Mouse (Mus musculus) CD4-positive, CD25-positive, alpha-beta regulatory T cell (primary cell): Measurements from ENCODE around the gene Otub1. TPM values are rescaled to one million over a fixed set of nuclear protein-coding genes. Genes with fewer than 3 reads are reported as not detected.

Source experiments
- polyA plus RNA-seq: library from polyadenylated mRNA; unstranded; fragments of 100-300 nt; shearing (Covaris generic); gene quantifications from one replicate; pipeline ENCODE4 v1.2.1, GENCODE M21; 2017

Gene Otub1
- polyA plus RNA-seq = 70.4 TPM

GRCm38 (mm10) chr19:7205753-7206736 is at the start of gene Otub1:
Otub1 (minus strand) TSS chr19:7206316.

GRCm38 (mm10) chr19:7240782-7241690 is 34.9 kb upstream of the Otub1 start, which contains the start of gene Naa40:
Naa40 (minus strand) TSS chr19:7241183.

DNA sequence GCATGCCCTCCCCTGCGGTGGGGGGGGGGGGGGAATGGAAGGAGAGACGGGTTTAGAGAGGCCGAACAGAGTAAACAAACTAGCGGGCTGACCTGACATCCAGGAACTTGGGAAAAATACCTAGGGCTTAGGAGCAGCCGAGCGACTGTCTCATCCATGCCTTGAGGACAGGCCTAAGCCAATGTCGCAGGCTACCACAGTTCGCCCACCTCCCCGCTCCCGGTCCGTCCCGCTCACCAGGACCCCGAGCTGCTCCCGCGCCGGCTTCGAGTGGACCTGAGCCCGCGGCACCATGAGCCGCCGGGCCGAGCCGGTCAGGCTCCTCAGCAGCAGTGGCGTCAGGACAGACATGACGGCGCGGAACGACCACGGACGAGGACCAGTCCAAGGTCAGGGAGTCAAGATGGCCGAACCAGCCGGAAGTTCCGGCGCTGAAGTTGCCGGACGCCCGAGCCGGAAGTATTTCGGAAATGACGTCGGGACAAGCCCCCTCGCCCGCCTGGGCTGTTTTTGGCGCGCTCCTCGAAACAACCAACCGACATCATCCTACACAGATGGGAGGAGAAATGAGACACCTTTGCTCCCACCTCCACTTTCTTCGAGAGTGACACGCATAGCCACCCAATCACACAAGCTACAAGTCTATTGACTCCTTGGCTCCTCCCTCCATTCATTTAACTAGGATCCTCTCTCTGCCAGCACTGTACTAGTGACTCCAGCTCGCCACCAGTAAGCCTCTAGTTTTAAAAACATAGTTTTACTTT is 11.2 kb upstream of the Otub1 start, which contains the start of gene Cox8a:
TSS of gene Cox8a (minus strand) at position 455 of the 764 bp plus-strand sequence.

Other genes with a start within 250 kb of the Otub1 start
- 185 TPM for gene Ppp1r14b, start 231.3 kb downstream of the Otub1 start, polyA plus RNA-seq
- gene Plcb3, start 229.8 kb downstream of the Otub1 start, polyA plus RNA-seq = 30.8 TPM
- 40.8 TPM for gene Fkbp2, start 225.8 kb downstream of the Otub1 start, polyA plus RNA-seq
- gene Vegfb, start 218.7 kb downstream of the Otub1 start, polyA plus RNA-seq = 9.3 TPM
- 57.7 TPM for gene Dnajc4, start 213.7 kb downstream of the Otub1 start, polyA plus RNA-seq
- 25.7 TPM for gene Nudt22, start 210.2 kb downstream of the Otub1 start, polyA plus RNA-seq
- 5.3 TPM for gene Trpt1, start 210.2 kb downstream of the Otub1 start, polyA plus RNA-seq
- gene Fermt3, start 186.8 kb downstream of the Otub1 start, polyA plus RNA-seq = 376 TPM
- 163 TPM for gene Stip1, start 166.3 kb downstream of the Otub1 start, polyA plus RNA-seq
- gene Macrod1, start 149.5 kb downstream of the Otub1 start, polyA plus RNA-seq = 26.0 TPM
- 0.04 TPM for gene Flrt1, start 100.6 kb downstream of the Otub1 start, polyA plus RNA-seq
- gene Cox8a, start 11.3 kb upstream of the Otub1 start, polyA plus RNA-seq = 389 TPM
- gene Naa40, start 34.9 kb upstream of the Otub1 start, polyA plus RNA-seq = 51.0 TPM
- gene Rcor2, start 61.0 kb upstream of the Otub1 start, polyA plus RNA-seq = 1.2 TPM
- gene Mark2, start 135.5 kb upstream of the Otub1 start, polyA plus RNA-seq = 208 TPM
- 26.5 TPM for gene Spindoc, start 176.7 kb upstream of the Otub1 start, polyA plus RNA-seq
- 0.19 TPM for gene 2700081O15Rik, start 211.3 kb upstream of the Otub1 start, polyA plus RNA-seq